ENCODE assay signal across 12 mouse cellular contexts in the genomic region with DNA sequence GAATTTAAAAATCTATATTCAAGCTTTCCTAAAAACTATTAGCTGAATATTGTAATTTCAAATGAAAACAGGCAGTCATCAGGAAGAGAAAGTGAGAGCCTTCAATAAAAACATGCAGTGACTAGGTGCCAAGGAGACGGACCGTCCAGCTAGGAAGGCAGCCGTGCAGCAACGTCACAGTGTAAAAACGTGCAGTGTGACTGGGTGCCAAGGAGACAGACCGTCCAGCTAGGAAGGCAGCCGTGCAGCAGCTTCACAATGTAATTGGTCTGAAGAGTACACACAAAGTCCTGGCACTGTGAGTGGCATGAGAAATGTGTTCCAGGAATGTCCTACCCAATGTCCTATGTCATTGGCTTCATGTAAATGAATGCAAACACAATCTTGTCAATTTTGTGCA.
"Had no signal": no experiment of that assay in that cellular context is flagged by ENCODE, and none has a peak within 500 bp of the region (broad histone marks: within the 10 kb centered on the region; RNA-seq: fewer than 3 reads in every experiment).

No protein-coding gene starts in this region.

- DNase-seq: kidney, adult 8-10 months; kidney, postnatal 36 days; lung, embryonic 14.5 days; right cerebral cortex, adult 18-20 months; right cerebral cortex, postnatal 25 days; thymus, postnatal 36 days had no signal

- H3K4me3 ChIP-seq: layer of hippocampus, adult 2 months; limb, embryonic 10.5 days; liver, embryonic 15.5 days; midbrain, embryonic 13.5 days; myocyte; neural tube, embryonic 15.5 days had no signal

- H3K4me1 ChIP-seq: limb, embryonic 10.5 days; liver, embryonic 15.5 days; midbrain, embryonic 13.5 days; neural tube, embryonic 15.5 days had no signal
